Mouse (Mus musculus): ENCODE results near the gene Dnajc7.
"Not testable (repeated sequence)": the region's sequence is repeated elsewhere in the genome, so short reads cannot be mapped to it uniquely, and the experiment has no call there.

The Dnajc7 gene

GRCm38 (mm10) chr11:100619982-100620381 is at the start of gene Dnajc7:
Dnajc7 (minus strand) TSS chr11:100620168.
- in situ Hi-C loops (cut with MboI, MseI) = loop anchor here (5.0 kb wide), 1 partner anchor 43 kb away; no protein-coding TSS in a partner anchor

GRCm38 (mm10) chr11:100659806-100660205 is 39.8 kb upstream of the Dnajc7 start:
- in situ Hi-C loops (cut with MboI, MseI) = no loop called here

GRCm38 (mm10) chr11:100656458-100656857 is 36.5 kb upstream of the Dnajc7 start:
- in situ Hi-C loops (cut with MboI, MseI) = no loop called here

GRCm38 (mm10) chr11:100655589-100655988 is 35.6 kb upstream of the Dnajc7 start:
- in situ Hi-C loops (cut with MboI, MseI) = not testable (repeated sequence)

- in situ Hi-C loops (cut with MboI, MseI) = no loop called here
Observed at GRCm38 (mm10) chr11:100651748-100652147, 31.8 kb upstream of the Dnajc7 start.

- in situ Hi-C loops (cut with MboI, MseI) = no loop called here
Observed at GRCm38 (mm10) chr11:100651205-100651604, 31.2 kb upstream of the Dnajc7 start.

- in situ Hi-C loops (cut with MboI, MseI) = loop anchor here (10.0 kb wide), 1 partner anchor 486 kb away; no protein-coding TSS in a partner anchor
Observed at GRCm38 (mm10) chr11:100648405-100648804, 28.4 kb upstream of the Dnajc7 start.

GRCm38 (mm10) chr11:100646265-100646664 is 26.3 kb upstream of the Dnajc7 start:
- in situ Hi-C loops (cut with MboI, MseI) = loop anchor here (10.0 kb wide), 1 partner anchor 489 kb away; no protein-coding TSS in a partner anchor

- in situ Hi-C loops (cut with MboI, MseI) = loop anchor here (5.0 to 10.0 kb wide), 2 partner anchors 33 to 491 kb away; no protein-coding TSS in a partner anchor
Observed at GRCm38 (mm10) chr11:100643612-100644575, 23.9 kb upstream of the Dnajc7 start.

- in situ Hi-C loops (cut with MboI, MseI) = loop anchor here (5.0 to 10.0 kb wide), 2 partner anchors 37 to 494 kb away; no protein-coding TSS in a partner anchor
Observed at GRCm38 (mm10) chr11:100640159-100640906, 20.4 kb upstream of the Dnajc7 start.

GRCm38 (mm10) chr11:100634530-100634929 is 14.6 kb upstream of the Dnajc7 start:
- in situ Hi-C loops (cut with MboI, MseI) = no loop called here

- in situ Hi-C loops (cut with MboI, MseI) = no loop called here
Observed at GRCm38 (mm10) chr11:100628862-100629352, 8.9 kb upstream of the Dnajc7 start.

GRCm38 (mm10) chr11:100628056-100628455 is 8.1 kb upstream of the Dnajc7 start:
- in situ Hi-C loops (cut with MboI, MseI) = no loop called here

GRCm38 (mm10) chr11:100626701-100627195 is 6.8 kb upstream of the Dnajc7 start:
- in situ Hi-C loops (cut with MboI, MseI) = no loop called here

- in situ Hi-C loops (cut with MboI, MseI) = no loop called here
Observed at GRCm38 (mm10) chr11:100625754-100626700, 6.1 kb upstream of the Dnajc7 start.

- in situ Hi-C loops (cut with MboI, MseI) = loop anchor here (5.0 kb wide), 1 partner anchor 47 kb away; no protein-coding TSS in a partner anchor
Observed at GRCm38 (mm10) chr11:100623867-100624266, 3.9 kb upstream of the Dnajc7 start.

- in situ Hi-C loops (cut with MboI, MseI) = loop anchor here (5.0 kb wide), 1 partner anchor 45 kb away; no protein-coding TSS in a partner anchor
Observed at GRCm38 (mm10) chr11:100622714-100623113, 2.7 kb upstream of the Dnajc7 start.

GRCm38 (mm10) chr11:100619485-100619975 is 438 bp downstream of the Dnajc7 start:
- in situ Hi-C loops (cut with MboI, MseI) = no loop called here

GRCm38 (mm10) chr11:100618761-100619484 is 1.0 kb downstream of the Dnajc7 start, which contains the start of gene Nkiras2:
Nkiras2 (plus strand) TSS chr11:100619244.
- in situ Hi-C loops (cut with MboI, MseI) = no loop called here
